Mouse (Mus musculus): ENCODE results near the gene Hsf5.

GRCm38 (mm10) chr11:87642865-87643264, 25.9 kb downstream of the Hsf5 start:
- TF ChIP-seq CTCF (IDR thresholded peaks at IDR 0.05; ENCODE audit: low read depth, low read length) (no peak), TAL1 (conservative IDR thresholded peaks at IDR 0.05; ENCODE audit: low read depth, low read length) (no peak), POLR2AphosphoS5 (IDR thresholded peaks at IDR 0.05; ENCODE audit: insufficient replicate concordance, low read depth, low read length) (no peak), GATA1 (IDR thresholded peaks at IDR 0.05; ENCODE audit: borderline replicate concordance, low read length) (no peak)
